Mouse (Mus musculus) MEL (cell line): Measurements from ENCODE around the gene Prpf4b. TPM values are rescaled to one million over a fixed set of nuclear protein-coding genes. Genes with fewer than 3 reads are reported as not detected.
"Not testable (repeated sequence)": the region's sequence is repeated elsewhere in the genome, so short reads cannot be mapped to it uniquely, and the experiment has no call there.

Experiments
- DNase-seq: peaks from one replicate; pipeline ENCODE4 v3.0.0; 2011; ENCODE audit warnings: low read depth, low spot score
- H3K27ac ChIP-seq: 2 replicates; pipeline ENCODE4 v1.5.1; 2012; ENCODE audit warnings: low read depth, mild to moderate bottlenecking, control low read depth, low read length, moderate library complexity; ENCODE audit not compliant: control insufficient read depth
- H3K27me3 ChIP-seq, 2 experiments: fragments of 150-350 bp in 1 of 2; sonication (generic) in 1 of 2; 2 replicates each; pipeline ENCODE4 v1.6.1; 2012; ENCODE audit warnings: low read length in 2 of 2, mild to moderate bottlenecking in 2 of 2, improper control_type of control experiment in 1 of 2, moderate library complexity in 1 of 2; ENCODE audit not compliant: insufficient read depth in 2 of 2, control insufficient read depth in 1 of 2
- H3K36me3 ChIP-seq, 2 experiments: 2 replicates each; pipeline ENCODE4 v1.6.1; 2012 to 2014; ENCODE audit warnings: low read length in 2 of 2, improper control_type of control experiment in 1 of 2, inconsistent platforms in 1 of 2, mild to moderate bottlenecking in 1 of 2; ENCODE audit not compliant: insufficient read depth in 2 of 2, control insufficient read depth in 1 of 2
- H3K4me1 ChIP-seq, 2 experiments: fragments of 150-350 bp in 1 of 2; sonication (generic) in 1 of 2; 2 replicates each; pipeline ENCODE4 v1.6.1; 2012; ENCODE audit warnings: low read length in 2 of 2, improper control_type of control experiment in 1 of 2, mild to moderate bottlenecking in 1 of 2; ENCODE audit not compliant: insufficient read depth in 2 of 2, control insufficient read depth in 1 of 2
- H3K4me3 ChIP-seq, 2 experiments: fragments of 150-350 bp in 1 of 2; sonication (generic) in 1 of 2; 2 replicates each; pipeline ENCODE4 v1.5.1; 2012; ENCODE audit warnings: low read depth in 2 of 2, low read length in 2 of 2, mild to moderate bottlenecking in 2 of 2, moderate library complexity in 2 of 2, control low read depth in 1 of 2, improper control_type of control experiment in 1 of 2; ENCODE audit not compliant: control insufficient read depth in 1 of 2, insufficient read depth in 1 of 2
- H3K79me2 ChIP-seq: 2 replicates; pipeline ENCODE4 v1.6.1; 2012; ENCODE audit warnings: mild to moderate bottlenecking, low read length, moderate library complexity; ENCODE audit not compliant: control insufficient read depth, poor library complexity, insufficient read depth
- H3K9ac ChIP-seq: 2 replicates; pipeline ENCODE4 v1.6.1; 2012; ENCODE audit warnings: low read depth, mild to moderate bottlenecking, control low read depth, low read length, moderate library complexity; ENCODE audit not compliant: control insufficient read depth, poor library complexity, severe bottlenecking
- H3K9me3 ChIP-seq: fragments of 150-350 bp; sonication (generic); replicated peaks from 2 replicates; pipeline ENCODE4 v1.6.1; 2012; ENCODE audit warnings: mild to moderate bottlenecking, low read length, improper control_type of control experiment, moderate library complexity; ENCODE audit not compliant: insufficient read depth
- BHLHE40 ChIP-seq: IDR thresholded peaks from 2 replicates; pipeline ENCODE4 v1.6.1; 2012; ENCODE audit warnings: low read depth, mild to moderate bottlenecking, inconsistent platforms, low read length, improper control_type of control experiment, borderline replicate concordance
- CHD1 ChIP-seq: IDR thresholded peaks from 2 replicates; pipeline ENCODE4 v1.6.1; 2012; ENCODE audit warnings: low read depth, mild to moderate bottlenecking, inconsistent platforms, low read length, improper control_type of control experiment
- CHD2 ChIP-seq: IDR thresholded peaks from 2 replicates; pipeline ENCODE4 v1.6.1; 2011; ENCODE audit warnings: low read length, improper control_type of control experiment
- CTCF ChIP-seq, 3 experiments: IDR thresholded peaks in 2 of 3; conservative IDR thresholded peaks in 1 of 3; 2 replicates each; pipeline ENCODE4 v1.5.1; 2011 to 2012; ENCODE audit warnings: low read length in 3 of 3, low read depth in 2 of 3, mild to moderate bottlenecking in 2 of 3, improper control_type of control experiment in 1 of 3, inconsistent platforms in 1 of 3, mixed read lengths in 1 of 3, moderate library complexity in 1 of 3; ENCODE audit not compliant: control insufficient read depth in 1 of 3, insufficient read depth in 1 of 3, poor library complexity in 1 of 3, severe bottlenecking in 1 of 3
- E2F4 ChIP-seq: IDR thresholded peaks from 2 replicates; pipeline ENCODE4 v1.6.1; 2011; ENCODE audit warnings: low read depth, low read length, improper control_type of control experiment, borderline replicate concordance
- GABPA ChIP-seq: IDR thresholded peaks from 2 replicates; pipeline ENCODE4 v1.6.1; 2012; ENCODE audit warnings: low read depth, mild to moderate bottlenecking, inconsistent platforms, low read length, improper control_type of control experiment, moderate library complexity
- GATA1 ChIP-seq: IDR thresholded peaks from 2 replicates; pipeline ENCODE4 v1.6.1; 2011; ENCODE audit warnings: low read depth, low read length, improper control_type of control experiment
- HCFC1 ChIP-seq: IDR thresholded peaks from 2 replicates; pipeline ENCODE4 v1.6.1; 2012; ENCODE audit warnings: low read depth, mild to moderate bottlenecking, inconsistent platforms, low read length, improper control_type of control experiment, moderate library complexity
- JUND ChIP-seq: IDR thresholded peaks from 2 replicates; pipeline ENCODE4 v1.6.1; 2011; ENCODE audit warnings: low read depth, mild to moderate bottlenecking, improper control_type of control experiment, low read length
- KAT2A ChIP-seq: conservative IDR thresholded peaks from 2 replicates; pipeline ENCODE4 v1.6.1; 2012; ENCODE audit warnings: low read depth, low read length, improper control_type of control experiment, inconsistent platforms
- MAX ChIP-seq: IDR thresholded peaks from 2 replicates; pipeline ENCODE4 v1.6.1; 2011; ENCODE audit warnings: low read length, improper control_type of control experiment
- MEF2A ChIP-seq: IDR thresholded peaks from 2 replicates; pipeline ENCODE4 v1.6.1; 2014; ENCODE audit warnings: low read depth, mild to moderate bottlenecking, inconsistent platforms, low read length, improper control_type of control experiment; ENCODE audit not compliant: poor library complexity, insufficient replicate concordance, severe bottlenecking; ENCODE audit errors: extremely low read depth
- MXI1 ChIP-seq: IDR thresholded peaks from 2 replicates; pipeline ENCODE4 v1.6.1; 2011; ENCODE audit warnings: mild to moderate bottlenecking, low read depth, low read length, improper control_type of control experiment
- NELFE ChIP-seq: IDR thresholded peaks from 2 replicates; pipeline ENCODE4 v1.6.1; 2011; ENCODE audit warnings: low read depth, low read length, improper control_type of control experiment
- POLR2A ChIP-seq, 2 experiments: IDR thresholded peaks; 2 replicates each; pipeline ENCODE4 v1.6.1; 2011 to 2012; ENCODE audit warnings: low read length in 2 of 2, mild to moderate bottlenecking in 2 of 2, control low read depth in 1 of 2, improper control_type of control experiment in 1 of 2, low read depth in 1 of 2, moderate library complexity in 1 of 2; ENCODE audit not compliant: control insufficient read depth in 1 of 2, insufficient read depth in 1 of 2, poor library complexity in 1 of 2
- POLR2AphosphoS2 ChIP-seq: IDR thresholded peaks from 2 replicates; pipeline ENCODE4 v1.6.1; 2011; ENCODE audit warnings: low read length, improper control_type of control experiment
- RAD21 ChIP-seq: IDR thresholded peaks from 2 replicates; pipeline ENCODE4 v1.6.1; 2011; ENCODE audit warnings: mild to moderate bottlenecking, low read depth, low read length, improper control_type of control experiment
- SMC3 ChIP-seq: IDR thresholded peaks from 2 replicates; pipeline ENCODE4 v1.6.1; 2011; ENCODE audit warnings: low read depth, low read length, improper control_type of control experiment
- TAL1 ChIP-seq: IDR thresholded peaks from 2 replicates; pipeline ENCODE4 v1.6.1; 2012; ENCODE audit warnings: mild to moderate bottlenecking, inconsistent platforms, low read length, moderate library complexity, mixed read lengths
- TCF12 ChIP-seq: IDR thresholded peaks from 2 replicates; pipeline ENCODE4 v1.6.1; 2014; ENCODE audit warnings: low read depth, mild to moderate bottlenecking, inconsistent platforms, low read length, improper control_type of control experiment, moderate library complexity
- USF1 ChIP-seq: IDR thresholded peaks from 2 replicates; pipeline ENCODE4 v1.6.1; 2014; ENCODE audit warnings: low read depth, mild to moderate bottlenecking, inconsistent platforms, low read length, improper control_type of control experiment, moderate library complexity
- USF2 ChIP-seq, 2 experiments: IDR thresholded peaks; 2 replicates each; pipeline ENCODE4 v1.6.1; 2011 to 2012; ENCODE audit warnings: improper control_type of control experiment in 2 of 2, low read length in 2 of 2, borderline replicate concordance in 1 of 2, inconsistent platforms in 1 of 2, low read depth in 1 of 2, mild to moderate bottlenecking in 1 of 2; ENCODE audit not compliant: insufficient read depth in 1 of 2
- ZC3H11A ChIP-seq: IDR thresholded peaks from 2 replicates; pipeline ENCODE4 v1.6.1; 2012; ENCODE audit warnings: low read depth, mild to moderate bottlenecking, inconsistent platforms, low read length, improper control_type of control experiment
- ZKSCAN1 ChIP-seq: IDR thresholded peaks from 2 replicates; pipeline ENCODE4 v1.6.1; 2012; ENCODE audit warnings: low read depth, mild to moderate bottlenecking, inconsistent platforms, low read length, improper control_type of control experiment, moderate library complexity
- ZNF384 ChIP-seq: IDR thresholded peaks from 2 replicates; pipeline ENCODE4 v1.6.1; 2012; ENCODE audit warnings: low read depth, mild to moderate bottlenecking, inconsistent platforms, low read length, improper control_type of control experiment
- polyA plus RNA-seq, 2 experiments: library from polyadenylated mRNA; stranded (reverse) in 1 of 2; unstranded in 1 of 2; fragments of >175 nt in 1 of 2; fragments of >200 nt in 1 of 2; gene quantifications; 2 replicates each; pipeline versions ENCODE4 v1.2.1 to v1.2.4; 2012; ENCODE audit warnings: low replicate concordance in 2 of 2, low read depth in 1 of 2; ENCODE audit not compliant: insufficient read length in 2 of 2, insufficient read depth in 1 of 2, missing spikeins in 1 of 2
- total RNA-seq: library from RNA; depleted of rRNA; stranded (reverse); fragments of 300-350 nt; gene quantifications from 2 replicates; pipeline ENCODE4 v1.2.3, GENCODE M21; 2012

The Prpf4b gene
- total and polyA plus RNA-seq, 3 experiments: 74.9 to 88.6 TPM; not detected in 1

DNA sequence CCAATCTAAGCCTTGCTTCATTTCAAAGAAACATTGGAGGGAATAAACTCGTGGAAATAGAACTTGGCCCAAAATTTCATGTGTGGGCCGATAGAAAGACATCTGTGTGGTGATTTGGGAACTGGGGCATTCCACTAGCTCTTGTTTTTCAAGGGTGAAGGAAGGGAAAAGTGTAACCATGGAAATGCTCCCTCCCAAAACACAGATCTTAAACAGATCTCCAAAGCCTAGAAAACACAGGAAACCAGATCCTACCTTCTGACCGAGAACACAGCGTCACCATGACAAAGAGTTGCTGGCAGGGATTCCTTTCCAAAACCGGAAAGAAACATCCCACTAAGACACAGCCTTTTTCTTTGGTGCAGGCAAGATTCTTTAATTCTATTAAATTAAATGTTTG lies 15.7 kb upstream of the Prpf4b start:
- Histone ChIP-seq H3K27me3 (no peaks in the 10 kb centered on the region), H3K79me2 (no peaks in the 10 kb centered on the region), H3K9ac (no peak overlapping the region)
- no peak for DNase-seq
- TF ChIP-seq MAX: no peak
- no peak for TF ChIP-seq RAD21
- no peak for TF ChIP-seq USF2 (IDR thresholded peaks at IDR 0.05; ENCODE audit: borderline replicate concordance in 1 of 2, insufficient read depth in 1 of 2, low read depth in 1 of 2, low read length in 2 of 2)
- no peak for TF ChIP-seq POLR2AphosphoS2
- TF ChIP-seq ZKSCAN1: no peak
- no peak for TF ChIP-seq USF1
- TF ChIP-seq POLR2A (IDR thresholded peaks at IDR 0.05; ENCODE audit: control insufficient read depth in 1 of 2, insufficient read depth in 1 of 2, low read depth in 1 of 2, low read length in 2 of 2, poor library complexity in 1 of 2): no peak
- TF ChIP-seq KAT2A: no peak
- TF ChIP-seq BHLHE40: no peak
- no peak for TF ChIP-seq MXI1
- no peak for TF ChIP-seq NELFE
- TF ChIP-seq, all 39 proteins: peak for 0
- H3K27ac ChIP-seq: no peak overlapping the region
- H3K4me3 ChIP-seq: no peak overlapping the region
- H3K4me1 ChIP-seq: no peaks in the 10 kb centered on the region
- H3K9me3 ChIP-seq: no peaks in the 10 kb centered on the region
- H3K36me3 ChIP-seq: no peaks in the 10 kb centered on the region; a peak in 1 of 4 replicates

DNA sequence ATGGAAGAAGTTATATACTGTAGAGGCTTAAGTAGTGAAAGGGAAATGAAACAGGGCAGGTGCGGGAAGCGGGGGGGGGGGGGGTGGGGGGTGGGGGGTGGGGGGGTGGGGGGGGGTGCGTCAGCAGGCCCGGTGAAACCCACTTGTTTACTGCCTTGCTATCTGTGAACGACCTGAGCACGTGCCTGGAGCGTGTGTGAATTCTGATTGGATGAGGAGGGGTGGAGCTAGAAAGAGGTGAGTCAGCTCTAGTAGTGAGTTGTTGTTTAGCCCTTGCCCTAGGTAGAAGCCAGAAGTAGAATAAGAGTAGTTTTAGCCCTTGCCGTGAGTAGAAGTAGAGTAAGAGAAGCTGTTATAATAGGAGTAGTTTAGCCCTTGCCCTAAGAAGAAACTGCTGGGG lies 13.9 kb upstream of the Prpf4b start:
- not testable (repeated sequence) for H3K36me3 ChIP-seq, H3K9me3 ChIP-seq, H3K9ac ChIP-seq, DNase-seq, H3K27ac ChIP-seq, H3K4me3 ChIP-seq, H3K27me3 ChIP-seq, H3K4me1 ChIP-seq, H3K79me2 ChIP-seq

DNA sequence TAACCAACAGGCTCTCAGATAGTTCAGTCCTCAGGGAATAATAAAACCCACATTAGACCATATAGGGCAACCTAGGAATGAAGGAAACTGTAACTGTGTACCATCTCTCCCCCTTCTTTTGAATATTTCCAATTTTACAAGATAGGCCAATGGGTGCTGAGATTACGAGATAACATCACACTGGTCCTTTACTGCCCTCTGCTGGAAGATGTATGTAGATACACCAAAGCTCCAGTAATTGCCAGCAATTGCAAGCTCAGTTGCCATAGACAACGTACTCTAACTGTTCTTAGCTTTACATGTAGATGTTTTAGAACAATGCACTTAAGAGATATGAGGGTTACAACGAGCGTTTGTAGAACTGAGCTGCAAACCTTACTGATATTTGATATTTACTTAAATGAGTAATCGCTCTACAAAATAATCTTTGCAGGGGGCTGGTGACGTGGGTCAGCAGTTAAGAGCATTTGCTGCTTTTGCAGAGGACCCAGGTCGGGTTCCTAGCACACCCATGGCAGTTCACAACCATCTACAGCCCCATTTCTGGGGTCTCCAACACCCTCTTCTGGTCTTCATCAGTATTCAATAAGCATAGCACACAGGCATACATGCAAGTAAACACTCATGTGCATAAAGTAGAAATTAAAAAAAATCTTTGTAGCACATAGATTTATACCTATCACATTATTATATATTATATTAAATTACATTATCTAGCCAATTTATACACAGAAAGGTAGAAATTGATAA lies 10.5 kb upstream of the Prpf4b start:
- Histone ChIP-seq H3K9me3 (no peaks in the 10 kb centered on the region), H3K9ac (no peak overlapping the region), H3K4me3 (no peak overlapping the region), H3K27ac (no peak overlapping the region), H3K36me3 (no peaks in the 10 kb centered on the region; a peak in 1 of 4 replicates), H3K27me3 (peaks cover 0 to 1% of the 10 kb centered on the region in 2 experiments; a peak in 2 of 4 replicates), H3K4me1 (no peaks in the 10 kb centered on the region), H3K79me2 (no peaks in the 10 kb centered on the region)
- peak; percentile 71 for DNase-seq
- TF ChIP-seq MEF2A (no peak), ZNF384 (no peak), GATA1 (peak; percentile 87), TCF12 (no peak), E2F4 (no peak), CHD2 (no peak), SMC3 (peak; percentile 74), GABPA (no peak), RAD21 (peak; percentile 74), ZC3H11A (peak; percentile 73), CHD1 (no peak), USF2 (IDR thresholded peaks at IDR 0.05; ENCODE audit: borderline replicate concordance in 1 of 2, insufficient read depth in 1 of 2, low read depth in 1 of 2, low read length in 2 of 2) (no peak), JUND (no peak), MAX (no peak), CTCF (IDR thresholded peaks at IDR 0.05 in 2 of 3, conservative IDR thresholded peaks at IDR 0.05 in 1 of 3; ENCODE audit: control insufficient read depth in 1 of 3, insufficient read depth in 1 of 3, low read depth in 2 of 3, low read length in 3 of 3, poor library complexity in 1 of 3, severe bottlenecking in 1 of 3) (peak; percentile 39 to 78 (median 75)), HCFC1 (no peak), TAL1 (no peak), POLR2A (IDR thresholded peaks at IDR 0.05; ENCODE audit: control insufficient read depth in 1 of 2, insufficient read depth in 1 of 2, low read depth in 1 of 2, low read length in 2 of 2, poor library complexity in 1 of 2) (no peak), BHLHE40 (no peak)
